Mouse (Mus musculus) heart, postnatal 25 days (tissue): ENCODE data around the gene Ikzf2. TPM values are rescaled to one million over a fixed set of nuclear protein-coding genes. Genes with fewer than 3 reads are reported as not detected.

ENCODE experiments used
- DNase-seq: peaks from one replicate; pipeline ENCODE4 v3.0.0; 2022; ENCODE audit warnings: low spot score
- intact Hi-C: fragments of 180-260 bp; cut with DNase I; formaldehyde crosslinking; loops from one replicate; pipeline ENCODE4 v1.15.1; 2025
- total RNA-seq, 2 experiments: library from RNA; stranded (reverse); gene quantifications; 2 replicates each; pipeline ENCODE4 v1.2.3; 2021

Gene Ikzf2
- 1 to 10 TPM; 5.2 to 7.2 TPM for total RNA-seq

- peak; percentile 46 for DNase-seq
- intact Hi-C loops, result loop anchor here (5.0 kb wide), 1 partner anchor 445 kb away; no protein-coding TSS in a partner anchor
These were observed at the start of gene Ikzf2 for GRCm38 (mm10) chr1:69687076-69687991. TSS of gene Ikzf2 (minus strand) at chr1:69687245.

DNA sequence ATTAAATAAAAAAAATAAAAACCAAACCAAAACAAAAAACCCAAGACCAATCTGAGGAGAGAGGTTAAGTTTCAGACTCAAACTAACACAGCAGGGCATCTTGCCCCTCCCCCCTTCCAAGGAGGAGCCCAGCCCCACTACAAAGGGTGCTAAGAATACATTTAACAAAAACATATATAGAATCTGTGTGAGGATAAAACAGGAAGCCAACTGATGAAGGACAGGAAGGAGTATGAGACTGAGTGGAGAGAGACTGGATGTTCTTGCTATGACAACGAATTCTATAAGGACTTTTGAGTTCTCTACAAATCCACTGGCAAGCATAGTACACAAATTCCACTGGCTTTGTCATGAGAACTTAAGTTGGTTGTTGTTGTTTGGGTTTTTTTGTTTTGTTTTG, 42.7 kb upstream of the Ikzf2 start:
- DNase-seq, result no peak
- intact Hi-C loops, result no loop called here

GRCm38 (mm10) chr1:69729031-69729679, 42.1 kb upstream of the Ikzf2 start:
- intact Hi-C loops, result no loop called here
- DNase-seq, result no peak

DNA sequence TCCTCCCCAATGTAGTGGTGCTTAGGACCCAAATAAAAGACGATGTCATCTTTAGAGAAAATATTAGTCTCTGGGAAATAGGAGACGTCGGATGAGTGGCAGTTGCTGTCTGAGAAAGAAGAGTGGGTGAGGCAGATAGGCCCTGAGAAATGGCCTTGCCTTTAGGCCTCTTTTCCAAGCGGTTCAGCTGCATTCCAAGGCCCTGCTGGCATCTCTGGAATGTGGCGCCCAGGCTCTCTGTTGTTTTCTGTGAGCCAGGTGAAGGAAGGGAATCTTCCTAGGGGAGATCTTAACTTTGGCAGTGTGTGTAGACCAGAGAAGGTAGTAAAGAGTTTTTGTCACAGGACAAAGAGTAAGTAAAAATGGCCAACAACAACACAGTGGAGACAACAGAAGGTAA, 40.9 kb upstream of the Ikzf2 start:
- intact Hi-C loops, result no loop called here
- DNase-seq, result no peak

- DNase-seq, result no peak
- intact Hi-C loops, result no loop called here
These were observed 30.1 kb upstream of the Ikzf2 start for GRCm38 (mm10) chr1:69717107-69717506.

DNA sequence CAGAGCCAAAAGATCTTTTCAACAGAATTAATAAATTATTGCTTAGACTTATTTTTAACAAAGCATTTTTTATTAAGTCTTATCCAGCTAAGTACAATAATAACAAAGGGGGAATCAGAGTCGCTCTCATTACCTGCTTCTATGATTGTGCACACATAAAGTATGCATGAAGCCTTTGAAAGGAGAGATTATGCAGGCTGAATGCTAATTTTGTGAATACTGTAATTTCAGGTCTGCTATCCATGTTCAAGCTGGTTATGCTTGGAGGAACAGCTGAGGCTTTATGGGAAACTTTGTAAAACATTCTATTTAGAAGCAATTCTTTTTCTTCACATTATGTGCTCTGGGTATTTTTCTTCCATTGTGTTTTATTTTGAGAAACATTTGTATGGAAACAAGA, 21.5 kb upstream of the Ikzf2 start:
- intact Hi-C loops, result no loop called here

DNA sequence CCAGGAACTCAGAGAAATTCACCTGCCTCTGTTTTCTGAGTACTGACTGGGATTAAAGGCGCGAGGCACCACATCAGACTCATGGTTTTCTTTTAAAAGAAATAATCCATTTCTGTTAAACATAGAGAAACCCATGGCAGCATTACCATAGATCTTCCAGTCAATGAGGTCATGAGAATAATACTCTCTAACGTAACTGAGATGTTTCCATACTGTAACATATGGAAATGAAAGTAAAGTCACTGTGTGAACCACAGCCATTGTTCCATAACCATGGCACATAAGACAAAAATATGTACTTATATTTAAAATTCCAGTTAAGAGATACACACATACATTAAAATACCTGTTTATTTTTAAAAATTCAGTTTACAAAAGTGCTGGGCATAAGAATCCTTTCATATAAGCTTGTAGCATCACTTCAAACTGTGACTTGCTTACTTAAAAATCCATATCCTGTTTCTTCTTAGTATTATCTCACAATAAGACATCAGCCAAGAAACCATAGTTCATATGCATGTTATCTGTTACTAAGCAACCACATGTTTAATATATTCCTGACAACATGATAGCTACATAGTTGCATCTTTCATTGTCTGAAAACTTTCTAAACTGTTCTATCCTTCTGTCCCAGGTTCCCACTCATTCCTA, 16.6 kb upstream of the Ikzf2 start:
- intact Hi-C loops, result no loop called here
- no peak for DNase-seq

More for the DNA sequence above, 21.5 kb upstream of the Ikzf2 start:
- no peak for DNase-seq

DNA sequence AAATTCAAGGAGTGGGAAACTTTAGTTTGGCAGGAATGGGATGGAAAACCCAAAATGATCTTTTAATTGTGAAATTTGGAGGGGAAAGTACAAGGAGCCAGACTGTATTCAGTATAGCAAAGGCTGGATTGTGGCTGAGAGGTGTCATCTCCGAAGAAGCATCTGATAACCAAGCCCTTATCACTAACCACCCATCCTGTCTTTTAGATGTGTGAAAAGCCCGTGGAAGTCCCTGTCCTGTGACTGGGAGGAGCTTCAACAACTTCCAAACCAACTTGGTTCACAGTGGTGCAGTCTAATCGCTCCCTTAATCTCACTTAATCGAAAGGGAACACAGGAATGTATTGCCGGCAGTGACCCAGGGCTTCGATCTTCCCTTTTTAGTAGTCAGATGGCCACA, 4.9 kb upstream of the Ikzf2 start:
- intact Hi-C loops, result no loop called here
- DNase-seq, result no peak

DNA sequence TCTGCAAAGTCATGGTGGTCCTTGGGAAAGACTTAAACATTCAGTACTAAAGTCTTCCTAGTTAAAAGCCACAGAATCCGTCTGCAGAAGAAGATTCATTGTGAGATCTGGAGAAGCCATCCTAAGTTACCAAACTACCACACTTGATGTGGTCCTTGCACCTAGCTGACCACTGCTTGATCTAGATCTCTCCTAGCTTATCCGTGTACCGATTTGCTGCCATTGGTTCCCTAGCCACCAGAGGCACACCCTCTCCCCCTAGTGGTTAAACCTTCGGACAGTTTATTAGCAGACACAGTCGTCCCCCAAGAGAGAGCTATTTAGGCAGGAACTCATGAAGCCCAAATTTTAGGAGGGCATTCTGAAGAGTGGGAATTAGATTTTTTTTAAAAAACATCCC, 1.9 kb upstream of the Ikzf2 start:
- intact Hi-C loops, result loop anchor here (2.0 to 5.0 kb wide), 2 partner anchors 356 to 447 kb away; no protein-coding TSS in a partner anchor
- peak; percentile 4 for DNase-seq

DNA sequence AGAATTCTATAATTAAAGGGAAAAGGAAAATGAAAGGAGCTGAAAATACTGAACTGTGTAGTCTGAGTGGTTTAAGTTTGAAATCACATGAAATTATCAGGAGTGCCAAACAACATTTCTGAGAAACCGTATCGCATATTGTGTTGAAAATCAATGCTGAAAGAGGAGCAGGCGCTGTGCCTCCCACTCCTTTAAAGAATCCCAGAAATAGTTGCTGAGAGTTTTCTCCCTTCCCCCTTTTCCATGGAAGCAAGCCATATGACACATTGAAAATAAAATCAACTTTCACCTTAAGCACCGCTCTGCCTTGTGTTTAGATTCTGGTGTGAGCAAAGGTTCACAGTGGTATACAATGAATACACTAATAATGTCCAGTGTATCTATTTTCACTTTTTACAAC, 1.1 kb upstream of the Ikzf2 start:
- DNase-seq, result no peak
- intact Hi-C loops, result loop anchor here (2.0 to 5.0 kb wide), 2 partner anchors 355 to 446 kb away; no protein-coding TSS in a partner anchor

DNA sequence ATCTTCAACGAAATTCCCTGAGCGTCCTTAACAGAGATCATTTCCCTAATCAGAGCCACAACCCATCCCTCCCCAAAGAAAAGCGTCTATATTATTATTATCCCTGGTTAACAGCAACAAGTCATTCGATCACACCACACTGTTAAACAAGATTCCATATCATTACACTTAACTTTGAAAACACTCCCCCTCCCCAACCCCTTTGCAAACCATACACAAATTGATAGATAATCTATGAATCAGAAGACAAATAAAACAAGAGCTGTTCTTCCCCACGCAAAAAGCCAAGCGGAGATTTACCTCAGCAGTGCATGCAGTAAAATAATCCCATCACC, 337 bp downstream of the Ikzf2 start:
- DNase-seq, result no peak
- intact Hi-C loops, result loop anchor here (5.0 kb wide), 1 partner anchor 444 kb away; no protein-coding TSS in a partner anchor

DNA sequence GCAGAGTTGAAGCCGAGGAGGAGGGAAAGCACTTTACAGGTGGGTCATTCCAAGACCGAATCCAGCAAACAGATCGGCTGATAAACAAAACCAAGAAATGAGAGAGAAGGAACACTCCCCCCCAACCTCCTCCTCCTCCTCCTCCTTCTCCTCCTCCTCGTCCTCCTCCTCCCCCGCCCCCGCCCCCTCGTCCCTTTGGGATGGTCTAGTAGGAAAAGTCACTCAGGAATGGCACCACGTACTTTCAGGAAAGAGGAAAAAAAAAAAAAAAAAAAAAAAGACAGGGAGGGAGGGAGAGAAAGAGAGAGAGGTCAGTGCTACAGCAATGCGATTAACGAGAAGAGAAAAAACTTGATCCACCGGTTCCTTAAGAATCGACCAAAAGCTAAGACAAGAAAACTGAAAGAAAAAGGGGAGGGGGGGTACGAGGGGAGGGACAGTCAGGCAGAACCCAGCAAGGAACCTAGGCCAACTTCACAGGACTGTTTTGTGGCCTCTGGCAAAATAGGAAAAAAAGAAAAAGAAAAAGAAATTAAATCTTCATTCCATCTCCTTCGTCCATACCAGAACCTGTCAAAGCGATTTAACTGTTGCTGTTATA, 1.1 kb downstream of the Ikzf2 start:
- no peak for DNase-seq
- intact Hi-C loops, result loop anchor here (5.0 kb wide), 1 partner anchor 444 kb away; no protein-coding TSS in a partner anchor

- DNase-seq, result no peak
- intact Hi-C loops, result loop anchor here (5.0 kb wide), 1 partner anchor 443 kb away; no protein-coding TSS in a partner anchor
These were observed 1.8 kb downstream of the Ikzf2 start for GRCm38 (mm10) chr1:69685049-69685889.

DNA sequence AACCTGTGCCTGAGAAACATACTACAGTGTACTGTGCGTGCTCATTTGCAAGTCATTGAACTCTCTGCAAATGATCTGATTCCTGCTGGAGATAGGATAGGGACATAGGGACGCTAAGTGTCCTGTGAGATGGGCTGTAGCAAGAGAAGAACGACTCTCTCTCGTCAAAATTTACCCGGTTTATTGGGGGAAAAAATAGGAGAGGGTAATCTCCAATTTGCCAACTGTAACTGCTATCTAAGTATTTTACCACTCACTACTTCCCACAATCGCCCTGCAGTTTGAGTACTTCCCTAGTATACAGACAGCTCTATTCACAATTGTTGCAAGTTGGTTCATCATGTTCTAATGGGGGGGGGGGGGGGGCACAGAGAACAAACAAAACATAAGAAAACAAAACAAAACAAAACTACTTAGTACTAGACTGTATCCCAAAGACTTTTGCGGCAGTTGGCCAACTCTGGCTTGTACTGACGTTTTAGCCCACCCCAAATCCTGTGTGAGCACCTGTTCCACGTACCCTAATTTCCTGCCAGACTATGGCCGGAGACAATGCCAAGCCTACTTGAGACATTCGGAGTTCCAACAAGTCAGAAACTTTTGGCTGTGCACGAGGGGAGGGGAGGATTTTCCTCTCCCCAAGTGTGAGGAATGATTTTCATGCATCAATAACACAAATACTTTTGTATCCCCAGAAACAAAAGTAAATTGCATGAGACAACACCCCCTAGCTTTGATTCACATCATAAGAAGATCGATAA, 2.6 kb downstream of the Ikzf2 start:
- DNase-seq, result no peak
- intact Hi-C loops, result loop anchor here (5.0 kb wide), 1 partner anchor 442 kb away; no protein-coding TSS in a partner anchor

GRCm38 (mm10) chr1:69683851-69684250, 3.2 kb downstream of the Ikzf2 start:
- DNase-seq, result no peak
- intact Hi-C loops, result no loop called here

- DNase-seq, result no peak
- intact Hi-C loops, result no loop called here
These were observed 4.0 kb downstream of the Ikzf2 start for GRCm38 (mm10) chr1:69683058-69683457.

DNA sequence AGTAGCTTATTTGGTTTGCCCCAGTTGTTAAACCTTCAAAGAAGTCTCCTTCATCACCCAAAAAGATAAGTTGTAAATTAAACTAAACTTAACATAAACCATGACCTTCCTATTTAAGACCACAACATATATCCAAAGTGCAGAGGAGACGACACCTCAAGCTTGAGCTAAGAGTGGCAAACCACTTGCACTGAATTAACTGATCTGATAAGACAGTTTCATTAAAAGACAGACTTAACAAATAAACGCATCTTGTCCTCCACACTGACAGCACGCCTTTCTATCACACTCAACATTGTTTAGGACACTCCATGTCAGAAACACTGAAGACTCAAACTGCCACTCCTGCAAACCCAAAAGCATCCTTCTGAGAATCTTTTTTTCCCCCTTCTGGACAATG, 4.8 kb downstream of the Ikzf2 start:
- intact Hi-C loops, result no loop called here
- DNase-seq, result no peak

DNA sequence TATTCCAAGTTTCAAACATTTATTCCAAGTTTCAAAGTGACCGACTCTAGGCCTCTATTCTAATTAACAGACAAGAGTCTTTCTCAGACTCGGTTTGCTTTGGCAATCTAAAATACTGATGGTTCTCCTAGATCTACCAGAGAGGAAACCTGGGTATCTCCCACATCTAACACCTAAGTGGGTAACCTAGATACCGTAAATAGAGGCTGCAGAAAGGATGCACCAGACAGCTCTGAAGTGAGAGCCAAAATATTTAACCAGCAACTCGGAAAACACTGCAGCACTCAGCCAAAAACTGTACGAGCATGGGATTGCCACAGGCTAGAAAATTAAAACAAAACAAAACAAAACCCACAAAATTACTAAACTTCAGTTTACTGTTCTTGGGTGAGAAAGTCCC, 6.0 kb downstream of the Ikzf2 start:
- intact Hi-C loops, result no loop called here
- DNase-seq, result no peak

DNA sequence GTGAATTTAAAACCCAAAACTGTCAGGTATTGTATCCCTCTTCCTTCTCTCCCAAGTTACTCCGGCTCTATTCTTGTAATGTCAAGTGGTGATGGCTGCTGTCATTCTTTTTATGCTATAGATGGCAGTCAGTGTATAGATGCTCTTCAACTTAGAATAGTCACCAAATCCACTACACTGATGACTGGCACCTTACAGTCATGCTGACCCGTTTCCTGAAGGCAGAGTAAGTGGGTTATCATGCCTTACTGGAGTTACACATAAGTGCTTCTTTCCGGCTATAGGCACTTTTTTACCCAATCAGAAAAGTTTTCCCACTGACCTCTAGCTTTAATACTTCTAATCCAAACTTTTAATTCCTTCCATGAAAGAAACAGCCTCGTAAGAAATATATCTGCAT, 6.5 kb downstream of the Ikzf2 start:
- DNase-seq, result no peak
- intact Hi-C loops, result no loop called here
